Mouse (Mus musculus): ENCODE measurements around the gene Ube2ql1.
A peak's percentile ranks its signal among the peaks of the same experiment; 100 is the strongest.

The Ube2ql1 gene

DNA sequence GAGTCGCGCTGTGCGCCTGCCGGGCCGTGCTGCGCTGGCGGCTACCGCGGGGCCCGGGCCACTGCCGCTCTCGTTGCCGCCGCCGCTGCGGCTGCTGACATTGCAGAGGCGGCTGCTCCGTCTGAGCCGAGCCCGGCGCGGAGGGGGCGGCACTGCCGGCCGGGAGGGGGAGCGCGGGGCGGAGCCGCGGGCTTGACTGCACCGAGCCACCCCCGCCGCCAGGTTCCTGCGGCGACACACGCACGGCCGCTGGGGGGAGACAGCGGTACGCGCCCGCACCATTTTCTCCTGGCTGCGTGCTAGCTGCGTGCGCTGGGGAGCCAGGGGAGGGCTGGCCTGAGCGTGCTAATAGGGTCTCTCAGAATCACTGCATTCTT is at the start of gene Ube2ql1:
Ube2ql1 (minus strand) TSS at position 131 of the 377 bp plus-strand sequence.
- peak; percentile 3 for DNase-seq (ENCODE audit: low spot score)

DNA sequence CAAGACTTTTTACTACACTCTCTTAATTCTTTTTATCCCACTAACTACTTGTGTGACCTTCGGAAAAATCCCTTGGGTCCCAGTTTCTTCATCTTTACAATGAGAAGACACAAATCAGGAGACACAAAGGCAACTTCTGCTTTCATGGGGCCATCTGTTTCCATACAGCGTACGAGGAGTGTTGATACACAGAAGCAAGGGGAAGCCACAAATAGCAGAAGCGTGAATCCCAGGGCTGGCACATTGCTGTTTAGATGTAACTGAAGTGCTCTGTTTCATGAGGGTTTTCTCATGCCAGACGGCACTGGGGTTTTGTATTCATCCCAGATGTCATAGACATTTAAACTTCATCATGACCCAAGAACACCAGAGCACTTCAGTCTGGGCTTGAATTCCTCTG is 49.0 kb upstream of the Ube2ql1 start:
- DNase-seq (ENCODE audit: low spot score), result no peak

DNA sequence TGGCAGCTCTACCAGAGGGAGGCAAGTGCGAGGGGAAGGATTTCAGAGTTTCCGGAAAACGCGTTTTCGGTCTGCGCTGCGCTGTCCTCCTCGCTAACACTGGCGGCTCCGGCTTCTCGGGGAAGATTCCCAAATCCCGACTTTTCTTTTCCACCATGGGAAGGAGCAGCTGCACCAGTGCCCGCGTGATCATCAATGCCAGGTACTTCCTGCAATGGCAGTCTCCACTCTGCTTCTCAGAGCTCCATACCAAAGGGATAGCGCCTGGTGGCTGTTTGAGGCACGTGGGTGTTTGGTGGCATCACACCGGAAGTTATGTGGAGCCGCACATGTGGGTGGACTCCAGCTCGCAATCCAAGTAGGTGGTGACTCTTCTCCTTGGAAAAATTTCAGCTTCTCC is 38.5 kb upstream of the Ube2ql1 start:
- no peak for DNase-seq (ENCODE audit: low spot score)

DNA sequence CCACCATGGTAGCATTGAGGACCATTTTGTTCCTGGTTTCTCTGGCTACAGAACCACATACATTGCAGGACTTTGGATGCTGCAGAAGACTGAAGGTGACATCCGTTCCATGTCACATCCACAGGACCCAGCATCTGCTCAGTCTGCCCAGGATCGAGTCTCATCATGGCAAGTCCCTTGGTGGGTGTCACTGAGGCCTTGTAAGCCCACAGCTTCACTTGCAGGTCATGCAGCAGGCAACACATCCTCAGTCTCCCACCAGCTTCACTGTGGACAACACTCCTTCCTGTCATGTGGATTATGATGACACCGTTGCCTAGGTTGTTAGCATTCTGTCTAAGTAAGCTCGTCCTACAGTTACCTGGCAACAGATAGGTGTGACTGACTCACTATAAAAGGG is 32.7 kb upstream of the Ube2ql1 start:
- no peak for DNase-seq (ENCODE audit: low spot score)

DNA sequence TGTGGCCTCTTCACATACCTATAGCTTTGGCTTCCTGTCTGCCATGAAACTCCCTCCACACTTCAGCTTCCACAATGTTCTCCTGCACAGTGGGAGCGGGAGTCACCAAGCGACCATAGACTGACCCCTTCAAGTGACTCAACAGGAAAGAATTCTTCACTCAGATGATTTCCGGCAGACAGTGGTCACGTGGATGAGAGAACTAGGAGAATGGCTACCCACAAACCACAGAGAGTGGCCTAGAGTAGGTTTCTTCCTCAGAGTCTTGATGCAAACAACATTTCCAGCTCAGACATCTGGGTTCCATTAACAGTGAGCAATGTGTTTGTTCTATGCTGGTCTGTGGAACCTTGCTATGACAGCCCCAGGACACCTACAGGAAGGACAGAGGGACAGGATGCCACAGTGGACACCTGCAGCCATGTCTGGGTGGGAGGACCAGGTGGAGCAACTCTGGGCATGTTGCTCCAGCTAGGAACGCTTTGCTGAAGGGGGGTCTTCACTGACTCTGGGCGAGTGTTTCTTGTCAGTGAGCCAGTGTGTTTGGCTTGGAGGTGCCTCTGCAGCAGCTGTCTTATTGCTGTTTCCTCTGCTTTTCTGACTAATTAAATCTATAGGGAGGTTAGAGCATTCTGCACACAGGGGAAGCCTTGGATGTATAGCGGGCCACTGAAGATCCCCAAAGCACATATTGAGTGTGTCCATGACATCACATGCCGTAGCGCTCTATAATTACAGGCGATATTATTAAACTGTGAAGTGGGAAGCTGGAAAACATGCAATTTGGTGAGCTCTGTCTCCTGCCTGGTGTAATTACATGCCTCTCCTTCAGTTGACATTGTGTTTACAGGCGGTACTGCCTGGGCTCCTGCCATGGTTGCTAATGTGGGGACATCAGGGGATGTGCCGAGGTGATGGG is 31.1 kb upstream of the Ube2ql1 start:
- no peak for DNase-seq (ENCODE audit: low spot score)

DNA sequence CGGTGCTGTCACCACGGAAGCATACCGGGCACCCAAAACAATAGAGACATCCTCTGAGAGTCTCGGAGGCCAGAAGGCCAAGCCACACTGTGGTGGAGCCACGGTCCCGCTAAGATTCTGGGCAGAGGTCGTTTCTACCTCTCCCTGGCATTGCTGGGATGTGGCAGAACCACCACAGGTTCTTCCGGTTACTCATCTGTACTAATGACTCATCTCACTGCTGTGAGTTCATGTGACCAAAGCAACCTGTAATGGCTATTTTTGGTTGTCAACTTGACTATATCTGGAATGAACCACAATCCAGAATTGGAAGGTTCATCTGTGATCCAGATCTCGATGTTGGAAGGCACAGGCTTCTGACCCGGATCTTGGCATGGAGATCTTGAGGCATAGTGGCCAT is 28.5 kb upstream of the Ube2ql1 start:
- no peak for DNase-seq (ENCODE audit: low spot score)

DNA sequence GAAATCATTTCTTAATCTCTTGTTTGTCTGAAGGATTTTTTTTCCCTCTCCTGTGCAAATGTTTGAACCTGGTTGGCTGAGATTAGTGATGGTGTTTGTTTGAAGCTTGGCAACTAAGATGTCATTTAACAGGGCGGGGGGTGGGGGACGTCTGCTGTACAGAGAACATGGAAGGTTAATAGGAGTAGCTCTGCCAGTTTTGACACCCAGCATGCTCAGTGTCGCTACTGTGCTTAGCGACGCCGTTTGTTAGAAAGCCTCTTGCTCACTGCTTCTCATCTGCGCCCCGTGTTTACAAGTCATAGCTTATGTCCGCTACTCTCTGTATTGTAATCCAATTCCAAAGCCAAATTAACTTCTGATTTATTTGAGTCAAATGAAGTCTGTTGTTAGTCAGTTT is 25.0 kb upstream of the Ube2ql1 start:
- no peak for DNase-seq (ENCODE audit: low spot score)

DNA sequence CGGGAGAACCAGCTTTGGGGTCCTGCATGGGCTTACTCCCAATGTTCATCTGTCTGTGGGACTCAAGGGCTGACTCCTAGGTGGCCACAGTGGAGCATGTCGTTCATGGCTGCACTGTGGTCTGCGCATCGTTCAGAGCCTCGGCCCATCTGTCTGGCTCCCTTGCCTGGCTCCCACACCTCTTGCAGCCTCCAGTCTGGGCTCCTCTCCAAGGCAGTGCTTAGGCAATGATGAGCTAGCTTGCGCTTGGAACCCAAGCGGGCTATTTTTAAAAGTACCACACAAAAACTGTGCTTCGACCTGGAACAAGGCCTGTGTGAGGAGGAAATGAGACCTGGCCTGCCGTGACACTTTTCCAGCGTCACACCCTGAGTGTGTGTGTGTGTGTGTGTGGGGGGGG is 21.7 kb upstream of the Ube2ql1 start:
- DNase-seq (ENCODE audit: low spot score), result no peak

DNA sequence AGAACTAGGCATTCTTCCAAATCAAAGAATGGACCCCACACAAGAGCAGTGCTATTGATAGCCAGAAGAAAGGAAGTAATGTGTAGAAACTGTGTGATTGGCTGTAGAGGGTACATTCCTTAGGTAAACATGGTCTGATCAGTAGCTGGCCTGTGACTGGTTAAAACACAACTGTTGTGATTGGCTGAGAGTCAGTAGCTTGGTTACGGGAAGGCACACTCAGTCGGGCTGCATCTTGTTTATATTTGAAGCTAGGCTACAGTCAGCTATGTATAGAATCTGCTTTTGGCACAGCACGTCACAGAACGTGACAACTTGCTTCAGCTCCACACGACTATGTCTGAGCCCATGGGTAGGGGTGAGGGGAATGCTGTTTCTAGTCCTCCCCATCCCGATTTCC is 19.3 kb upstream of the Ube2ql1 start:
- no peak for DNase-seq (ENCODE audit: low spot score)

DNA sequence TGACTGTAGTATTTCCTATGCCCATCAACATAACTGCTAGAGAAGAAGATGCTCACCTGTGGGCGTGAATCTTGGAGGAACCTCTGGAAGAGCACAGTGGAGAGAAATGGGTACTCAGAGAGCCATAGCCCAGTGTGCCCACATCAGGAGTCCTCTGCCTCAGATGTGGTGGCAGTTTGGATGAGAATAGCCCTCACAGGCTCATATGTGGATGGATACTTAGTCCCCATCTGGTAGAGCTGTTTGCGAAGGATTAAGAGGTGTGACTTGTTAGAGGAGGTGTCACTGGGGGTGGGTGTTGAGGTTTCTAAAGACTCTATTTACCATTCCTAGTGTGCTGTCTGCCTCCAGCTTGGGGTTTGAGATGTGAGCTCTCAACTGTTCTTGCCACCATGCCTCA is 13.2 kb upstream of the Ube2ql1 start:
- no peak for DNase-seq (ENCODE audit: low spot score)

DNA sequence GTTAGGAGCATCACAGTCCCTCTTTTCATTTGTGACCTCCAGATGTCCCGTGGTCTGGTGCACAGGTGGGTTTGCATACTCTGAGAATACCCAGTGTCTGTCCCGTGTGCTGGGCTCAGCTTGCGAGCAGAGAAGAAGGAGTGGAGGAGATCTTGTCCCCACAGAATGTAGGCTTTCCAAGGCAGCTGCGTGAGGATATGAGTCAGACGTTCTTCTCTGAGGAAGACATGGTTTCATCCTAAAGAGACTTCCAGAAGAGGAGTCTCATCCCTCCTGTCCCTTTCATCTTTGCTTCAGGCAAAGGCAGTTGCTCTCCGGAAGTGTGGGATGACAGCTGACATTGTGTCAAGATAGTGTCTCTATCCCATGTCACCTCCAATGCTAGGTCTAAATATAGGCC is 11.8 kb upstream of the Ube2ql1 start:
- no peak for DNase-seq (ENCODE audit: low spot score)

DNA sequence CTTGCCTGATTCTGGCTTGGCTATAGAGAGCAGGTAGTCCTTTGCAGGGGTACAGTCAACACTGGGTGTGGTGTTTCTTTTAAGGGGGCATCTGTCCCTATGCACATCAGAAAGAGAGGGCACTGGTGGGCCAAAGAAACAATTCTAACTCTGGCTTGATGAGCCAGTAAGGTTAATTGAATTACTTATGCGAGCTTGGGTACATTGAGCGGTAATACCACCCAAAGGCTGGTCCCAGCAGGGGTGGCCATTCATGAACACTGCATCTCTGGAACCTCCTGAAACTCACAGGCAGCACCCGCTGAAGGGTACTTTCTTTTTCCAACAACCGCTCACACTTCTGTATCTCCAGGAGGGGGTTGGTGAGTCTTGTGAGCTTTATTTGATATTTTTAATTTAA is 9.1 kb upstream of the Ube2ql1 start:
- no peak for DNase-seq (ENCODE audit: low spot score)

DNA sequence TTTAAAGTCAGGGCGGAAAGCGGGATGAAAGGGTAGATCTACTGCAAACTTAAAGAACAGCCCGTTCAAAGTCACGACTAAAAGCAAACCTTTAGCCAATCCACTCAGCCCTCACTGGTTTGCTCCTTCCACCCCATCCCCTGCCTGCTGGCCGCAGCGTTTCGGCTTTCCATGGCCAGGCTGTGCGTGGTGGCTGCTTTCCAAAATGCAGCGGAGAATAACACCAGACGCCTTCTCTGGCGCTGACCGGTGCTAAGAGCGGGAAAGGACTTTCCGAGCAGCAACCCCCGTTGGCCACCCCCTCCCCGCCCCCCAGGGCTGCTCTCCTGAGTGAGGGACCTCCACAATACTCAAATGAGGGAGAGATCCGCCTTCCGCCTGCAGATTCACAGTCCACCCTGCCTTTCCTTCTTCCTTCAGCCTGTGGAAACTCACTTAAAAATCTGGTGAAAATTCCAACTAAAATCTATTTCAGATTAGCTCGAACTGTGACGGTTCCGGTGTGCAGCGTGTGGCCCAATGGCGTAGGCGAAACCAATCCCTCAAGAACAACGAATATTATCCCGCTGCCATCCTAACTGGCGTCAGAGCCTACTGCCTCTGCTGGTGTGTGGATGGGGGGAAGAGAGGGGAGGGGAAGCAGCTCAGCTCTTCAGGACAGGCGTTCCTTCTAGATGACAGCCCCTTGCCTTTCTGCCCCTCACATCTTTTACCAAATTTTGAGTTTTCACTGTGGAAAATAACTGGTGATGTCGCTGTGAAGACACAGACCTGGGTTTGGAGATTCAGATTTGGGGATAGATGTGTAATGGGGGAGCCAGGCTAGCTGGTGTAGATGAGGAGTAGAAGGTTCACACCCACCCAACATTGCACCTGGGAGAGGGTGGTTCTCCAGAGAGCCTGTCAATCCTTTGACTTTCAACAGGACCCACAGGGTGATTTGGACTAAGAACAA is 919 bp upstream of the Ube2ql1 start:
- no peak for DNase-seq (ENCODE audit: low spot score)

DNA sequence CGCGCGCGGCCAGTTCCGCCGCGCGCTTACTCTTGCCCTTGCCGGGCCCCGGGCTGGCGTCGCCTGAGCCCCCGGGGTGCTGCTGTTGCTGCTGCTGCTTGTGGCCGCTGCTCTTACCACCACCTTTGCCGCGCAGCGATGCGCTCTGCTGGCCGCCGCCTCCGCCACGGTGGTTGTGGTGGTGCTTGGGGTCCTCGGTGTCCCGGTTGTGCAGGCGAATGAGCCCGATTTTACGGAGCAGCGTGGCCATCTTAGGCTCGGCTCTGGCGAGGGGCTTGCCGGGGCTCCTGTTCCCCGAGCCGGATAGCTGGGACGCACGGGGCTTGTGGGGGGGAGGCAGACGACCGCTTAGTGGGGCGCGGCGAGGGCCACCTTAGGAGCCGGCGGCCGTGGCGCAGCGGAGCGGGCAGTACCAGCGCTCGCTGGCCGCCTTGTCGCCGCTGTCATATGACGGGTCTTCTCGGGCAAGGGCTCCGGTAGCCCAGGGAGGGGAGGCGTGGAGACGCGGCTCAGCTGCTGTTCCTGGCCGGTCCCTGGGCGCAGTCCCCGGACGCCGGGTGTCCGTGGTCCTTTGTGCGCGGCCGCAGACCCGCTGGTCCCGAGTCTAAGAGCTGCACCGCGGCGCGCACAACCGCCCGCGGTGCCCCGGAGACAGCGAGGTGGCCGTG is 464 bp downstream of the Ube2ql1 start:
- DNase-seq (ENCODE audit: low spot score), result no peak

DNA sequence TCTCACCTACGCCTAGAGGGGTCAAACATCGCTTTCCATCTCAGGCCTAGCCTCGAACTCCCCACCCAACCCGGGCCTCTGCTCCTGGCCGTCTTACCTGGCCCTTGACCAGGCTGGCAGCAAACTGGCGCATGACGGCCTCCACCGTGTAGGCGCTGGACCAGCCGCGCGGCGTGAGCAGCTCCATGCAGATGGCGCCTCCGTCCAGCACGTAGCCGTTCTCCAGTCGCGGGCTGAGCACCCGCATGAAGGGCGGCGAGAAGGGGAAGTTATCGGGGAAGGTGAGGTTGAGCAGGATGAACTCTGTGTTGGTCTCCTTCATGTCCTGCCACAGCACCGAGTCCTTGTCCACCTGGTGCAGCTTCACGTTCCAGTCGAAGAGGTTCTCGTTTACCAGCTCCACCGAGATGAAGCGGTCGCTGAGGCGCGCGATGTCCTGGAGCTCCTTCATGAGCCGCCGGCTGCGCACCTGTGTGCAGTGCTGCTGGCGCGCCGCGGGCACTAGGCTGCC is 1.2 kb downstream of the Ube2ql1 start:
- no peak for DNase-seq (ENCODE audit: low spot score)

DNA sequence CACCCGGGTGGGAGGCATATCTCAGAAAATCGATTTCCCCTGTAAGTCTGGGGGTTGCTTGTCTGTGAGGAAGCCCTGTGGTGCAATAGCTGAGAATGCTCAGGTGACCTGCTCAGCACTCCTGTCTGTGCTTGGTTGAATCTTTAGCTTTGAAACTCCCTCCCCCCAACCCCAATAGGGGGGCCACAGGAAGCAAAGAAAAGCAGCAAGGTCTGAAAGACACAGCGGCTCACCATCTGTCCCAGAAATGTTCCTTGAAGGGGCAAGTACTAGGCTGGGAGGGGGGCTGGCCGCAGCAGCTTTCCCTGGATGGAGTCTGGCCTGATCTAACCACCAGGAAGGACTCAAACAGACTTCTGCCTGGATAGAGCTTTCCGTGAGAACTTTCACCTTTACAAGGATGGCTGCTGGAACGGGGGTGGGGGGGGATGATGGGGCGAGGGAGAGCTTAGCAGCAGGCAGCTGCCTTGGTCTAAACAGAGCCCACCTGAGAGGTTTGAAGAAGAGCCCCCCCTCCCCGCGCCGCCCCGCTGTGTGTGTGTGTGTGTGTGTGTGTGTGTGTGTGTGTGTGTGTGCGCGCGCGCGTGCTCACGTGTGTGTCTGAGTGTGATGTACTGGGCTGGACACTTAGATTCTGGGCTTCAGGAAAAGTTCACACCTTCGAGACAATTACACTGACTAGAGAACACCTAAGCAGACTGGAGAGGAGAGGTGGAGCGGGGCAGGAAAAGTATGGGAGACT is 2.1 kb downstream of the Ube2ql1 start:
- DNase-seq (ENCODE audit: low spot score), result no peak

DNA sequence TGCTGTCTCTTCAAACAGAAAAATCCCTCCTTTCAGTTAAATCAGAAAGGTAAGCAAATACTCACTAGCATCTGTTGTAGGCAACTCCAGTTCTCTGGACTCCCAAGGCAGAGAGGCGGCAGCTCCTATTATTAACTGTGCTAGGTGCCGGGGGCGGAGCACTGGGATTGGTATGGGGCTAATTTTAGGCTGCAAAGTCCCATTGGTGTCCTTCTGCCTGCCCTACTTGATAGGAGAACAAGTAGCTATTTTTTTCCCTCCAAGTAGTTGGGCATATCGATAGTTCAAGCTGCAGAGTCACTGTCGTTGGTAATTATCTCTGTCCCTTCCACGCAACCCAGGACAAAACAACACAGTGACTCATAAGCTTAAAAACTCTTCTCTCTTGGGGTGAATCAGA is 7.1 kb downstream of the Ube2ql1 start:
- no peak for DNase-seq (ENCODE audit: low spot score)

DNA sequence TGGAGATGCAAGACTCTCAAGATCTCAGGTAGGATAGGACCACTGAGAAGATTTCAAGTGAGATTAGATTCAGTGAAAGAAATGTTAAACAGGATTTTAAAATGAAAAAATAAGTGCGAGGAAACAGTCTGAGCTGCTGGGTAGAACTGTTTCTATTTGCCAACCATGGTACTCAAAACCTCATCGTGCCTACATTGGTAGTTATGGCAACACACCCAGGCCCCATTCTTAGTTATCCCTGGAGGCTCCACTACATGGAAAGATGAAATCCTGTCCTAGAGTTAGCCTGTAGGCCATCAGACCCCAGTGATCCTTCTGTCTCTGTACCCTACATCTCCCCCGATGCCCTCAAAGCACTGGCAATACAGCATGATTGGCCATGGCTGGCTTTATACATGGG is 14.3 kb downstream of the Ube2ql1 start:
- no peak for DNase-seq (ENCODE audit: low spot score)

DNA sequence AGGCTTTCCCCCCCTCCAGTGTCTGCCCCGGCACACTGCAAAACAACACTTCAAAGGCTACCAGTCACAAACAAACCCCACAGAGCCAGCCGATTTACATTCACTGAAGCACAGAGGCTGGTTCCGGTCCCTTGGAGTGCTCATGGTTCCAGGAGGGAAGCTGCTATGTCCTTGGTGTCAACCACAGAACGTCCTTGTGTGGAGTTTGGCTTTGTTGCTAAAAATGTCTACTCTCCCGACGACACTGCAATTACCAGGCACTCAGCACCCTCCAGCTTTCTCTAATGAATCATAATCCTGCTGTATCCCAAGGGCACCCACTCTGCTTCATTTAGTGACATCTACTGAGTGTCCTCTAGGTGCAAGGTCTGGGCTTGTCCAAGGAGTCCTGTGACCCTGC is 18.5 kb downstream of the Ube2ql1 start:
- no peak for DNase-seq (ENCODE audit: low spot score)

DNA sequence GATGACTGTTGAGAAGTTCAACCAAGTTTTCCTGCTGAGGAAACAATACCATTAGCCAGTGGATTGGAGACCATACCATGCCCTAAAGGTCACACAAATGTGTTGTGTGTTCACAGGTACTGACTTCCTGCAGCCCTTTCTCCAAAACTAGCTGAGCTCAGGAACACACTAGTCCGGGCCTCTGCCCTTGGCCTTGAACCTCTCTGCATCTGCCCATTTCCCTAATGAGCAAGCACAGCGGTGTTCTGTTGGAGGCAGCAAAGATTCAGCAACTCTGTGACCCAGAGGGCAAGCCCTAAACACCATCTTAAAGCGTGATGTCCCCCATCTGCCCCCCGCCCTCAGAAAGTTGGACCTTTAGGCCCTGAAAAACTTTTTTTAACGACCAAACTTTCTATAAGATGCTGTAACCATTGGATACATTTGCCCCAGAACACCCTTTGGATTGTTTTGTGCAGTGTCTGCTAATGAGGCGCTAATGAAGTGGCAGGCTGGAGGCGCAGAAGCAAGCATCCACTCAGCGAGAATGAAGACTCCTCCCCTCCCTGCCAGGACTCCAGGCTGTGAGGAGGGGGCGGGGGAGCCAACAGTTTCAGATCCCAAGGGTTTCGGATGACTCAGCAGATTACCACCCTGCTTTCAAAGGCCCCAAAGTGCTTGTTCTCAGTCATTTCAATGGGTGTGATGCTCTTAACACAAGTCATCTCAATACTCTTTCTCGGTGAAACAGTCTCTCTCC is 21.7 kb downstream of the Ube2ql1 start:
- no peak for DNase-seq (ENCODE audit: low spot score)

DNA sequence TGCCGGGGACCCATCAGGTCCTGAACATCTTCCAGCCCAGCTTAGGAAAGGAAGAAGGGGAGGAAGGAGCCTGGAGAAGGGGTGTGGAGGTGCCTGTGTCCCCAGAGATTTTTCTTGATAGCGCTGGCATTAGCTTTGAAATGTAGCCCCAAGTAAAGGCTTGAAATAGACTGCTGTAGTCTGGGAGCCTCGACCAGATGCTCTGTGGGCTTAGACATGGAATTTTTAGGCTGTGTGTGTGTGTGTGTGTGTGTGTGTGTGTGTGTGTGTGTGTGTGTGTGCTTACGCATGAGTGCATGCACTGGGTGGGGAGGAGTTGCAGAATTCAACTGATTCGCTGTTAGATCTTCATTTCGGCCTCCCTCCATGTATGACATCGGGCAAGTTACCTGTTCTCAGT is 31.5 kb downstream of the Ube2ql1 start:
- no peak for DNase-seq (ENCODE audit: low spot score)
